Mouse (Mus musculus) heart, postnatal 25 days (tissue): ENCODE data around the gene Abi1. TPM values are rescaled to one million over a fixed set of nuclear protein-coding genes. Genes with fewer than 3 reads are reported as not detected.
"Not testable (repeated sequence)": the region's sequence is repeated elsewhere in the genome, so short reads cannot be mapped to it uniquely, and the experiment has no call there.

Experiments
- DNase-seq: peaks from one replicate; pipeline ENCODE4 v3.0.0; 2022; ENCODE audit warnings: low spot score
- intact Hi-C: fragments of 180-260 bp; cut with DNase I; formaldehyde crosslinking; loops from one replicate; pipeline ENCODE4 v1.15.1; 2025
- total RNA-seq, 2 experiments: library from RNA; stranded (reverse); gene quantifications; 2 replicates each; pipeline ENCODE4 v1.2.3; 2021

The Abi1 gene
- total RNA-seq, 2 experiments from 2014 or later: 23.2 to 25.9 TPM

DNA sequence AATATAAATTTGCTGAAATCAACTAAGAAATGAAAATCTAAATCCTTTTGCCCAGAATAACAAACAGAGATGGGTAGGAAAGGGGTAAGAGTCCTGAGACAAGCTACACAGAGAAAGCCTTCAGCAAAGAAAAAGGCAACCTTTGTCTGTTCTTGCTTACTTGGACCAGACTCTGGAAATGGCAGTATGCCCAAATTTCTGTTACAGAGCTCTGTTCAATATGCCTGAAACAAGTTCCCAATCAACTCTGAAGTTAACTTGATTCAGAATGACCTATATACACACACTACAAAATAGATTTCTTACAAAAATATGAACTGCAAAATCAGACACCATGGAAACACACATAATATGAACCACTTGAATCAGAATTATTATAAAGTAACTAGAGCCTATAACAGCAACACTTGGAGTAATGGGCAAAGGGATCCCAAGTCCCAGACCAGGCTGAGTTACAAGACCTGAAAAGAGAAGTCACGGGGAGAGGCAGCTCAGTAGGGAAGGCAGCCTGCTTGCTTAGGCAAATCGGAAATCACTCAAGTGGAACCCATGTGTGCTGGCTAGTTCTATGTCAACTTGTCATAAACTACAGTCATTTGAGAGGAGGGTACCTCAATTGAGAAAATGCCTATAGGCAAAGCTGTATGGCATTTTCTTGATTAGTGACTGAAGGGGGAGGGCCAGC is 53.9 kb downstream of the Abi1 start:
- DNase-seq: no peak
- intact Hi-C loops: loop anchor here (5.0 kb wide), 1 partner anchor 36 kb away; no protein-coding TSS in a partner anchor

DNA sequence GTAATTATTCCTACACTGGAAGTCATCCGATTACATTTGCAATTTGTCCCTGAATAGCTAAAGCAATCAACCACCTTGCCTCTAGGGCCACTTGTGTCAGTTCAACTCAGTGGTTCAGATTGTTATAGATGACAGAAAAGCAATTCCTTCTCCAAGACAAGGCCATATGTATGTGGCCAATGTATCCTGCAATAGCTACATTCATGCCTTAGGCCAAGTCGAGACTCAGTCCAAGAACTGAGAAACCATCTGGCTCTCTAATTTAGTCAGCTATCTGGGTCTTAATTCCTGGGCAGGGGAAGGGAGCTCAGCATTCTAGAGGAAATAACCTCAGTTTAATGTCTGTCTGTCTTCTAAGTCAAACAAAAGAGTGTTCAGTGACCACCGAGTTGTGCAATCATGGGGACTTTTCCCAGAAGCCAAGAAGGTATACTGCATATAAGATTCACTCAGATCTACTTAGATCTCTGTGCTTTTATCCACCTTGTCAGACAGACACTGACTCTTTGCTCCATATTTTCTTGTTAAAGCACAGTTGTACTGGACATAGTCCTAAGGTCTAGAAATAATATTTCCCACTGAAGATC is 62.6 kb downstream of the Abi1 start:
- no peak for DNase-seq
- intact Hi-C loops: no loop called here

DNA sequence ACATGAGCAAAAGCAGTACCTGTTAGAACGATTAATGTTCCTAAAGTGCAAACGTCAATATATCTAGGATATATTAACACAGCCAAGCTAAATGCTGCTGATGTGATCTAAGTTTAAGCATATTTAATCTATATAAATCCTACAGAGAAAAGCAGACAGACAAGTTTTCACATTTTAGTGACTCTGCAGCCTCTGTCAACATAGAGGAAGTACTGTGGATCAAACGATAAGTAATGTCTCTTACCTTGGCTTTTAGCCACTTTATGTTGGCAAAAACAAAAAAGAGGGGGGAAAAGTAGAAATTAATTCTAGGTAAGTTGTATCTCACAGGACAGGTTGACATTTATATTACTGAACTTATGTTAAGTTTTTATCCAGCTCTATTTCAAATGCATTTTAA is 77.1 kb downstream of the Abi1 start:
- DNase-seq: no peak
- intact Hi-C loops: no loop called here

DNA sequence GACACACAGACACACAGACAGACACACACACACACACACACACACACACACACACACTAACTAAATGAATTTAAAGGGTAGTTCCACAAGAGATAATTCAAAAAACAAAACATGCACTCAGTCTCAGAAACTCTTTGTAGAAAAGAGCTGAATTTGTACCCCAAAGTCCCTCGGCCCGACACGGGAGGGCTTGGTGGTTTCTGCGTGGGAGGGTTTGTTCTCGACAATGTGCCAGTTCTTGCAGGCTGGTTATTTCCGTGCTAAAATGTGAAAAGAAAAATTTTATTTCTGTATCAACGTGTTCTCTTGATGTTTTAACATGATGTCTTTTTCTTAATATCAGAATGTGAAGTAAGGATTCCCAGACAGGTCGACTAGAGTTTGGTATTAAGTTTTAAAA is 77.8 kb downstream of the Abi1 start:
- no peak for DNase-seq
- intact Hi-C loops: no loop called here

DNA sequence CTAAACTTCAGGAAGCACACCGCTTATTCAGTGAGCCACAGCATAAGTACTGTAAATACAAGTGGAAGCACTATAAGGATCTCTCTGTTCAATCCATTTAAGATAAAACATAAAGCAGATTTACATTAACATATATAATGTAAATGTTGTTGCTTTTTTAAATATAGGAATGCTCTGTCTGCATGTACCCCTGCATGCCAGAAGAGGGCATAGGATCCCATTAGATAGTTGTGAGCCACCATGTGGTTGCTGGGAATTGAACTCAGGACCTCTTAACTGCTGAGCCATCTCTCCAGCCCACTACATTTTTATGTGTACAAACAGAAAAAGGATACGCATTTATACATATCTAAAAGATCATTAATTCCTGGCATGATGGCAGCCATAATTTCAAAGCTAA is 78.4 kb downstream of the Abi1 start:
- intact Hi-C loops: no loop called here
- DNase-seq: no peak

DNA sequence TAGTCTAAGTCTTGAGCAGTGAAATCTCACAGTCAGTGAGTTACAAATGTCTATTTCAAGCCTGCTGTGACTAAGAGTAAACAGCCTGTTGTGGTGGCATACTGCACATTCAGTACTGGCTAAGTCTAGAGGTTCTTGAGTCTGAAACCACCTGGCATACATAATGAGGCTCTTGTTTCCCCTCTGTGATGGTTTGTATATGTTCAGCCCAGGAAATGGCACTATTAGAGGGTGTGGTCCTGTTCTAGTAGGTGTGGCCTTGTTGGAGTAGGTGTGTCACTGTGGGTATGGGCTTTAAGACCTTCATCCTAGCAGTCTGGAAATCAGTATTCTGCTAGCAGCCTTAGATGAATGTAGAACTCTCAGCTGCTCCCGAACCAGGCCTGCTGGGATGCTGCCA is 82.6 kb downstream of the Abi1 start:
- intact Hi-C loops: loop anchor here (10.0 kb wide), 1 partner anchor 77 kb away; no protein-coding TSS in a partner anchor
- no peak for DNase-seq

DNA sequence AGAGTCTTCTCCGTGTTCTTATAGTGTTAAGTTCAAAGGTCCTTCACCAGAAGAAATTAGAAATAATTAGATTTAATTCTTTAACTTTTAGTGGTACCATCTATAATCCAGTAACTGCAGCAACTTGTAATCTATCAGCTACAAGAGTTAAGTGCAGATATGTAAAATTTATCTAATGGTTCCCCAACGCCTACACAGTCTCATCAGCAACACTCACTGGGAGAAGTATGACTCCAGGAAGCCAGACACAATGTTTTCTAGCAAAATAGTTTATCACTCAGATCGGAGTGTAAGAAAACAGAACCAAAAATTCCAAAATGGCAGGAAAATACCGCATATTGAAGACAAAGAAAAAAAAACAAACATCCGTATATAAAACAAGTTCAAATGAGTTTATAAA is 84.1 kb downstream of the Abi1 start:
- DNase-seq: no peak
- intact Hi-C loops: loop anchor here (10.0 kb wide), 1 partner anchor 79 kb away; no protein-coding TSS in a partner anchor

DNA sequence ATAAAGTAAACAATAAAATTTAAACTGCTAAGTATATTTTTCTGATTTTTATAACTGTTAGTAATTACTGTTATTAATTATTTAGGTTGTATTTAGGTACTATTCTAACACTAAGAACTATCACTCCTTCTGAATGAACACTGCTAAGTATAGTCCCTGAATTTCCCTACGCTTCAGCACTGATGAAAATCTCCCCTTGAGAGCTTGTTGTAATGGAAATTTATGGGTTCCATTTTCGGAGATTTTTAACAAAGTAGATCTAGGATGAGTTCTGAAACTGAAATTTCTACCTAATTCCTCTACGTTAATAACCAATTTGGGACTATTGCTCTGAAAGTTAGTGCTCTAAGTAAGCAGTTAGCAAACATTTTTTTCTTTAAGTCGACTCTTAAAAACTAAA is 85.8 kb downstream of the Abi1 start:
- intact Hi-C loops: loop anchor here (10.0 kb wide), 1 partner anchor 81 kb away; no protein-coding TSS in a partner anchor
- no peak for DNase-seq

DNA sequence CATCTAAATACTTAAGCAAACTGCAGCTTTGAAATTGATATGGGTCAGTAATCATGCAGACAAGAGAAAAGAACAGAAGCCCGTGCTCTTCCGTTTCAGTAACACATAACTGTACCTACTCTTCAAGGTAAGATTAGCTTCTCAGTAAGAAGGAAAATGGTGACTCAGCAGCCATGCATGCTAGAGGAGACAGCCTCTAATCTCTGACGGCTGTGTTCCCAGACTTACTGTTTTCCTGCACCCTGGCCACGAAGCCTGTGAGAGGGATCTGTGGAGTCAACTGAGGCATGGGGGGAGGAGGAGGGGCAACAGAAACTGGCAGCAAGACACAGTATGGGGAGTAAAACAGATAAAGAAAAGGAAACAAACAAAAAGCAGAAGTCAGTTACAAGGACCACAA is 90.1 kb downstream of the Abi1 start:
- intact Hi-C loops: loop anchor here (10.0 kb wide), 1 partner anchor 85 kb away; no protein-coding TSS in a partner anchor
- DNase-seq: no peak

DNA sequence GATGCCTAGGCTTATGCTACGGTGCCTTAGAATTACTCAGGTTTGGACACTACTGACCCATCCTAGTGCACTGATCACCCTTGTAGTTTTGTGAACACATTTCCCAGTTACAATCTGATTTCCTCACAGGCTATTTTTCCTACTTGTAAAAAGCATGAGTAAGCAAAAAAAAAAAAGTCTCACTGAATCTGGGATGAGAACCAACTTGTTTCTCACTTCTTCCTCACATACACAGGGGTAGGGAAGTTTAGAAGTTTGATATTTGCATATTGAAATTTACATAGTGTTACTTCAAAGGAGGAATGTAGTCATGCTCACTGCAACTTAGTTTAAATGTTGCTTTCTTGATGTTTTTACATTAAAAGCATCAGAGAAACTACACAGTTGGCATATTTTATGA is 106.5 kb downstream of the Abi1 start:
- no peak for DNase-seq
- intact Hi-C loops: loop anchor here (10.0 kb wide), 1 partner anchor 231 kb away; no protein-coding TSS in a partner anchor

DNA sequence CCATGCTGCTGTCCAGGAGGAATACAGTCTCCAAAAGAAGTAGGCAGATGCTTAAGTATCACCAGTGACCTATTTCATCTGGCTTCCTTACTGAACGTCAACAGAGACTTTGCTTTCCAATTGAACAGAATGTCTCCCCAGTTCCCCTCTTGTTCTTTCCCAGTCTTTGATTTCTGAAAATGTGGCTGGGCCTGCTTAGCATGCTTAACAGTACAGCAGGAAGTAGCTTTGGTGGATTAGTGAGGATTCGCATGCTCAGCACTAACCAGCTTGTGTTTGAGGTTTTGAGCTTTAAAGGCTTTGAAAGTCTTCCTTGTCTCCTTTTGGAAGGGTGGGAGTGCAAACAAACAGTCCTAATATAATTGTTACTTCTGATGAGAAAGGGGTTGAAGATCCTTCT is 111.8 kb downstream of the Abi1 start:
- intact Hi-C loops: no loop called here
- no peak for DNase-seq

DNA sequence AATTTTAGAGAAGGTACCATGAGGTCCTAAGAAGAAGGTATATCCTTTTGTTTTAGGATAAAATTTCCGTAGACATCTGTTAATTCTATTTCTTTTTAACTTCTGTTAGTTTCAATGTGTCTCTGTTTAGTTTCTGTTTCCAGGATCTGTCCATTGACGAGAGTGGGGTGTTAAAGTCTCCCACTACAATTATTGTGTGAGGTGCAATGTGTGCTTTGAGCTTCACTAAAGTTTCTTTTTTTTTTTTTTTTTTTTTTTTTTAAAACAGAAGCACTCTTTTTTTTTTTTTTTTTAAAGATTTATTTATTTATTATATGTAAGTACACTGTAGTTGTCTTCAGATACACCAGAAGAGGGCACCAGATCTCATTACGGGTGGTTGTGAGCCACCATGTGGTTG is 114.1 kb downstream of the Abi1 start:
- intact Hi-C loops, DNase-seq: not testable (repeated sequence)

DNA sequence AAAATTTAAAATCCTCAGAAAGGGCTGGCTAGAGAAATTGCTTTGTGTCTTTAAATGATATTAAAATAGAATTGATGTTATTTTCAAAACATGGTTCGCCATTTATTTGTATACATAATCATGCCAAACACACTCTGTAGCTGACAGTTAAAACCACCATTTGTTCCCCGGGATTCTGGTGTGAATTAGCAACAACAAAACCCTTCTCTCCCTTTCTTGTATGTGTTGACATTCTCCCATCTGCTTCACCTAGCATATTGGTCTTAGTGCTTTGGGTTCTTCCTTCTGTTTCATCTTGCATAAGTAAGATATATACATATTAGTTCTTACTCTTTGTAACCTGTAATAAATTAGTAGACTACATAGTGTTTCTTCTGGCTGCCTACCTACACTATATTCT is 121.4 kb downstream of the Abi1 start:
- intact Hi-C loops: no loop called here
- DNase-seq: no peak

DNA sequence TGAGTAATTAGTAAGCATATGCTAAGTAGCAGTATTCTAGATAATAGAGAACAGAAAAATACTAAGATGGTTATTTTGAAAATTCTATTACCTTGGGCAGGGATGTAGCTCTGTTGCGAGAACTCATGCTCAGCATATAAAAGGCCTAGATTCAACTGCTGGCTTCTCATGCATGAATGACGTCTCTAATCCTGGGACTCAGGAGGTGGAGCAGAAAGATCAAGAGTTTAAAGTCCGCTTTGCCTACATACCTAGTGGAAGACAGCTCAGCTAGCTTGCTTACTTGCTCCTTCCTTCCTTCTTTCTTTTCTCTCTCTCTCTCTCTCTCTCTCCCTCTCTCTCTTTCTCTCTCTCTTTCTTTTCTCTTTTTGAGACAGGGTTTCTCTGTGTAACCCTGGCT is 125.6 kb downstream of the Abi1 start:
- intact Hi-C loops: no loop called here
- DNase-seq: no peak

DNA sequence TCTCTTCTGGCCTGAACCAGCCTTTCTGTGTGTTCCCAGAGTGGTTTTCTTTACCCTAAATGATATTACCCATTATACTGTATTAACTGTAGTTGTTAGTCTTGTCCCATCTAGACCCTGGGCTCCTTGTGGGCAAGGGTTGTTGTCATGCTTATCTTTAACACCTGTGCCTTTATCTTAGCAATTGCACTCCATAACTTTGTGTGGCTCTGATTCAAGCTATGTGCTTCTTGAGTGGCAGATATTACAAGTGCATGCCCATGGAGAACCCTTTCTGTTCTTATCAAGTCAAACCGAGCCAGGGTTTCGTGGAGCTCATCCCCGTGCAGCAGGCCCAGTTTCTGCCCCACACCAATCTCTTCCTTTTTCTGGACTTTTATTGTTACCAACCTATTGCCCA is 136.1 kb downstream of the Abi1 start:
- intact Hi-C loops: no loop called here
- no peak for DNase-seq

DNA sequence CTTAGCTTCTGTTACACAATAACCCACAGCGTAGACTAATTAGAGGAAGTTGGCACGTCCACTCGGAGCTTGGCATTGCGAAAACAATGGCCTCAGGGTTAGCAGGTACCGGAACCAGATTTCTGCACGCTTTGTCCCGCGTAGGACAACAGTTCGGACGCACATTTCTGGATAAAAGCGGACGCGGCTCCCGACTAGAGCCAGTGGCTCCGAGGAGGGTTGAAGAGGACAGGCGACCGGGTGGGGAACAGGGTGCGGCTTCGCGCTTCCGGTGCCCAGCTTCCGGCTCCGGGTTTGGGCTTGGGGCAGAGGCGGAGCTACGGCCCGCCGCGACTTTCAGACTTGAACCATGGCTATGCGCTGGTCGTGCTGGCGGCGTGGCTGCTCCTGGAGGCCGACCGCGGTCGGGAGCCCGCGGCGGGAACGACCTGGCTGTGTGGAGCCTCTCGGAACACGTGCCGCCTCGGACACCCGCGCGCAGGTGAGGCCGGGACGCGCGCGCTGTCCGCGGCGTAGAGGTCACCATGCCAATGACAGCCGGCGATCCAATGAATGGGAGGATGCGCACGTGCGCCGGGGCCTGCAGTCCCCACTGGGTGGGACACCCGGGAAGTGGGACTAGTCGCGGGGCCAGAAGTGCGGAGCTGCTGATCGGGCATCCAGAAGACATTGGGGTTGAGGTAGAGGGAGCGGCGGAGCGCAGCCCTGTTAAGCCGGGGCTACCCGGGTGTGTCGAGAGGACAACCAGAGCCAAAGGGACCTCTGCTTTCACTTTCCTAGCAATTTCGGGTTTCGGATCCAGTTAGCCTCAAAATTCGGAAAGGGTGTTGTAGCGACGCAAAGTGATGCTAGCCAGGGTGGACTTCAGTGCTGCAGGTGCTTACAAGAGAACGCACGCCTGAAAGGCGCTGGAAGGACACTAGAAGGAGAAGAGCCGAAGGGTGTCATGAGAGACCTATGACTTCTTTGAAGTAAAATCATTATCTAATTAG is 144.5 kb downstream of the Abi1 start, which contains the start of gene Pdss1:
Pdss1 (plus strand) TSS at position 241 of the 992 bp plus-strand sequence.
- intact Hi-C loops: loop anchor here (2.0 to 10.0 kb wide), 3 partner anchors 143 to 262 kb away; partner anchors contain the start of genes Acbd5, Mastl and Yme1l1
- DNase-seq: peak; percentile 81

DNA sequence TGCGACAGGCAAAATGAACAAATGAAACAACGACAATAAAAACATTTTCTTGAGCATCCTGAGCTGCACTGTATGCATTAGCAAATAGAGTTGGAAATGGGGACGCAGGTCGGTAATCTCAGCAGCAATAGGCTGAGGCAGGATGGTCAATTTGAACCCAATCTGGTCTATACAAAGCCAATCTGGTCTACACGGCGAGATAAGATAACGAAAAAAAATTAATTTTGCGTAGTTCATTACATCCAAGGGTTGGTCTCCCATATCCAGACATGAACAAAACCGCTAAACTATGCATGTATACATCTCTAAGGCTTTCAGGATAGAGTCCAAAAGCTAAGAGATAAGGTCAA is 145.1 kb downstream of the Abi1 start:
- intact Hi-C loops: loop anchor here (2.0 to 10.0 kb wide), 3 partner anchors 144 to 262 kb away; partner anchors contain the start of genes Acbd5, Mastl and Yme1l1
- DNase-seq: no peak
